Mouse (Mus musculus) urinary bladder, postnatal 25 days (tissue): ENCODE data around the gene Slc12a3.

Source experiments
- DNase-seq: peaks from one replicate; pipeline ENCODE4 v3.0.0; 2022; ENCODE audit warnings: low spot score

The Slc12a3 gene

GRCm38 (mm10) chr8:94375551-94375991, 46.6 kb downstream of the Slc12a3 start:
- DNase-seq, result no peak

GRCm38 (mm10) chr8:94376176-94376575, 47.2 kb downstream of the Slc12a3 start:
- DNase-seq, result no peak

DNA sequence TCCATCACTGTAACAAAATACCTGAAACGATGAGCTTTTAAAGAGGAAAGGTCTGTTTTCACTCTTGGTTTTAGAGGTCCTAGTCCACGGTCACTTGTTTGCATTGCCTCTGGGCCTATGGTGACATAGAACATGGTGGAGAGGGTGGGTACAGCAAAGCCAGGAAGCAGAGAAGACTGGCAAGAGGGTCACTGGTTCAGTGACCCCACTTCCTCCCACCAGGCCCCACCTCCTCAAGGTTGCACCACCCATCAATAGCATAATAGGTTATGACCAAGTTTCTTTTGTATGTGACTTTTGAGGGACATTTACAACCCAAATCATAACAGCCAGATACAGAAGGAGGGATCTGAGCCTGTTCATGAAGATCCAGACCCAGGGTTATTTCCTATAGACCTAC, 47.6 kb downstream of the Slc12a3 start:
- no peak for DNase-seq

DNA sequence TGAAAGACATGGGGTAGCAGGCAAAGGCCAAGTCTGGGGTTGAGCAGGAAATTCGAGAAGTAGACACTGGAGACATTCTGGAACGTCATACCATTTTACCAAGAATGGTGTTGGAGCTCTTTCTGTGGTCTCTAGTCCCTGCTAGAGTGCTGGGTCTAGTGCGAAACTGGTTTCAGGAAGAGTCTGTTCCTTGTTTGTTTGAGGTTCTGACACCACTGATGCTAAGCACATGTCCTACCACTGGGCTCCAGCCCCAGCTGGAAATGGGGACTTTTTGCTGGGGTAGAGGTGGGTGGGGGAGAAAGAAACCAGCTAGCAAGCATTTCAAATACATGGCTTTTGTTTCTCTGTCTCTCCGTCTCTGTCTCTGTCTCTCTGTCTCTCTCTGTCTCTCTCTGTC, 48.0 kb downstream of the Slc12a3 start:
- no peak for DNase-seq

GRCm38 (mm10) chr8:94377714-94378205, 48.8 kb downstream of the Slc12a3 start:
- DNase-seq, result no peak

DNA sequence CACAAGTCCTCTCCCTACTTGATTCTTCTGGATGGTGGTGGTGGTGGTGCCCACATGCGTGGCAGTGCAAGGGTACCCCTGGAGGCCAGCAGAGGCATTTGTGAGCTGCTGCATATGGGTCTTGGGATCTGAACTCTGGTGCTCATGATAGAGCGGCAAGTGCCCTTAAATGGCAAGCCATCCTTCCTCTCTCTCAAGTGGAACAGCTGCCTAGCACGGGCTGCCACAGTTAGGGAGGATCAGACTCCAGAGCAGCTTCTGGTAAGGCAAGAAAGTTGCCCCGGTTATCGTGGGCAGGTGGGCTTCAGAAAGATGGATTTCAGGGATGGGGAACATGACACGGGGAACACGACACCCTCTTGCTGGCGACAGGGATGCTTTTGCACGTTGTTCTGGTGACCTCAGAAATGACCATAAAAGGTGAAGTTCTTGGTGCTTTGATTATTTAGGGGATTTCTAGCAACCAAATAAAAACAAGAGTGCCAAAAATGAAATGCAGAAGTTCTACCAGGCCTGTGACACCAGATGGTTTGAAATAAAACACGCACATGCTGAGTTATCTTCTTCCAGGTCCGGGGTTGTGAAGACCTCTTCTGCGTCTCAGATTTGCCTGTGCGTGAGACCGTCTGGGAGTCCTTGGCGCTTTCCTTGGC, 49.9 kb downstream of the Slc12a3 start:
- no peak for DNase-seq

GRCm38 (mm10) chr8:94379686-94380085, 50.7 kb downstream of the Slc12a3 start:
- DNase-seq, result no peak

- no peak for DNase-seq
Measured at GRCm38 (mm10) chr8:94384166-94384565, 55.2 kb downstream of the Slc12a3 start.

- no peak for DNase-seq
Measured at GRCm38 (mm10) chr8:94385506-94386213, 56.7 kb downstream of the Slc12a3 start.

DNA sequence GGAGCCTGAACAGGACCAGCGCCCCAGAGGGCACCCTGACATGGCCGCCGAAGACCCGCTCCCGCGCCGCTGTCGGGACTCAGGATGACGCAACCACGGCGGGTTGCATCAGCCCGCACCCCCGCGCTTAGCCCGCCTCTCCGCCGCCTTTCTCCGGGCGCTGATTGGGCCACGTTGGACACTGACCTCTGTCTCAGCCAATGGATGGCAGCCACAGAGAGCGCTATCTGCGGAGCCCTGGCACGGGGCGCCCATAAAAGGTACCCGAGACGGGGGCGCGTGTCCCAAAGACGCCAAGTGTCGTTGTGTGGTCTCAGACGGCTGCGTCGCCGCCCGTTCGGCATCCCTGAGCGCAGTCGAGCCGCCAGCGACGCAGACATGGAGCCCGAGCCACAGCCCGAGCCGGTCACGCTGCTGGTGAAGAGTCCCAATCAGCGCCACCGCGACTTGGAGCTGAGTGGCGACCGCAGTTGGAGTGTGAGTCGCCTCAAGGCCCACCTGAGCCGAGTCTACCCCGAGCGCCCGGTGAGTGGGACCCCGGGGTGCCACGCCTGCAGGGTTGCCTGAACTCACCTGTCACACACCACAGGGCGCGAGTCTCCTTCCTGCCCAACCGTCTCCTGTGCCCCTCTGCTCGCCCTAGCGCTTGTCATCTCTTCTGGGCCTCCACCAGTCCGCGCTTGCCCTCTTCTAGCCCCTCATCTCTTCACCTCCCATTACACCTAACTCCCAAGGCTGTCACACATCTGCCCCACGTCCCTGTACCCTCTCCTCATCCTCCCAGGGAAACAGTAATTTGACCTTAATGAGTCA, 57.4 kb downstream of the Slc12a3 start, which contains the start of gene Herpud1:
Gene Herpud1 (plus strand): TSS at position 225 of the 813 bp plus-strand sequence.
- peak; percentile 95 for DNase-seq

GRCm38 (mm10) chr8:94387027-94387684, 58.2 kb downstream of the Slc12a3 start:
- DNase-seq, result peak; percentile 63

DNA sequence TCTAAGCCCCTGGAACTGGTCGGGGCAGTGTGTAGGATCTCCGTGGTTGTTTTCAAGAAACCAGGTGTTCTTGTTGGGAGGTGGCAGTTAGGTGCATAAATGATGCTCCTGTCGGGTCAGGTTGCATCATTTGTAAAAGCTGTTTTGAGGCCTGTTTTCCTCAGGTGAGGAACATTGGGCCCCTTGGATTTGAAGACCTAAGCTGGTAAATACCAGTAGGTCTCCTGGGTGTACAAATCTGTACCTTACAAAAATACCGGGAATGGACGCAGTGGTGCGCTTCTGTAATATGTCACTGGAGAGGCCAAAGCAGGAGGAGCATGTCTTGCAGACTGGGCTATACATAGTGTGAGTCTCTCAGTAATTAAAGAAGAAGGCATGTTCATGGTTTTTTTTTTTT, 58.8 kb downstream of the Slc12a3 start:
- no peak for DNase-seq

DNA sequence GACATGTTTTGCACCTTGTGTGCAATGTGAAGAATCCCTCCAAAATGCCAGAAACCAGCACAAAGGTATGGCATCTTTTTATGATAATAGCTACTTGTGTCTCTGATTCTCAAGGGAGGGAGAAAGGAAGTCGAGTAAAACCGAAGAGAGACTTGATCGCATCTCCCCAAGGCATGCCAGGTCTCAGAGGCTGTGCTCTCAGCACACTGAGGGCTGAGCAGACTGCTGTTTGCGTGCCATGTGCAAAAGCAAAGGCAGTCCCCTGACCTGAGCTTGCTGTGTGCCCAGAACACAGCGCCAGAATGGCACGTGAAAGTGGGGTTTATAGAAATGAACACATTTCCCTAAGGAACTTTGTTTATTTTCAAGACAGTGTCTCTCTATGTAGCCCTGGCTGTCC, 60.5 kb downstream of the Slc12a3 start:
- no peak for DNase-seq

- no peak for DNase-seq
Measured at GRCm38 (mm10) chr8:94390429-94390828, 61.4 kb downstream of the Slc12a3 start.

DNA sequence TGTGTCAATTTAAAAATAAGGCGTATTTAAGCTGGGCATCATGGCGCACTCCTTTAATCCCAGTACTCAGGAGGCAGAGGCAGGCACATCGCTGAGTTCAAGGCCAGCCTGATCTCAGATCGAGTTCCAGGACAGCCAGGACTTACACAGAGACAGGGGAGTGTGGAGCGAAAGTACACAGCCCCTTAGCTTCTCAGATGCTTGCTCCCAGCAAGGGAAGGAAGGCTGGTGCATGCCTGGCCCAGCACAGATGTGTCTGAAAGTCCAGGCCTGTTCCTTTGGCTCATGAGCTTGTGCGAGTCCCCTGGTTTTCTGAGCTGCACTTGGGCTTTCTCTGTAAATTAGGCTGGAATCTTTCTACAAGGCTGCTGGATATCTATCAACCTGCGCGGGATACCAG, 61.9 kb downstream of the Slc12a3 start:
- no peak for DNase-seq

- DNase-seq, result peak; percentile 48
Measured at GRCm38 (mm10) chr8:94392147-94392546, 63.1 kb downstream of the Slc12a3 start.

- no peak for DNase-seq
Measured at GRCm38 (mm10) chr8:94392648-94393047, 63.6 kb downstream of the Slc12a3 start.

GRCm38 (mm10) chr8:94395851-94396540, 67.0 kb downstream of the Slc12a3 start:
- no peak for DNase-seq

DNA sequence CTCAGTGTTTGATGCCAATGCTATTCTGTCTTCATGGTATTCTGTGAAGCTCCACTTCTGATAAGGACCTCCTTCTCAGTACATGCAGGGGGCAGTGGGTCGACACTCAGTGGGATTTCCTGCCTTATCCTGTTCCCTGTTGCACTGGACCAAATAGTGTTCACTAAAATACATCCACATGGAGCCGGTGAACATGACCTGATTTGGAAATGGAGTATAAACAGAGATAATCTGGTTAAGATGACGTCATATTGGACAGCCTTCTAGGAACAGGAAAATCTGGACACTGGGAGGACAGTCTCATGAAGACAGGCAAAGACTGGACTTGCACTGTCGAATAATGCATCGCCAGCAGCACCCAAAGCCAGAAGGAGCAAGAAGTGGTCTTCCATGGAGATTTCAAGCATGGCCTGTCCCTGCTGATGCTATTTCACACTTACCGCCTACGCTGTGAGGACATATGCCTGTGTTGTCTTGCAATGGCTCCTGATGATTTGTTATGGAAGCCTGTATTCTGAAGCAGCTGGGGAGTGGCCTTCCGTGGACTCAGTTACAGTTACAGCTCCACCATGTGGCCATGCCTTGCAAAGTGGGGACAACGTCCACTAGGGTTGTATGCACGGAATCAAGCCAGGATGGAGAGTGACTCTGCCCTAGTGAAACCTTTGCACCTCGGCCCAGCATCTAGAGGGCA, 68.1 kb downstream of the Slc12a3 start:
- DNase-seq, result peak; percentile 46

- DNase-seq, result no peak
Measured at GRCm38 (mm10) chr8:94398587-94398986, 69.6 kb downstream of the Slc12a3 start.
